ENCODE assay signal across 14 mouse cellular contexts in genomic region chr2:46521147-46521965, GRCm38 (mm10).
A peak's percentile ranks its signal among the peaks of the same experiment; 100 is the strongest.
DNase-seq lines count a peak whose midpoint lies in the region; ATAC-seq and TF ChIP-seq lines count a peak whose summit lies in the region.
"Had no signal": no experiment of that assay in that cellular context is flagged by ENCODE, and none has a peak within 500 bp of the region (broad histone marks: within the 10 kb centered on the region; RNA-seq: fewer than 3 reads in every experiment).

No protein-coding gene starts in this region.

- H3K4me2 ChIP-seq in hindbrain, postnatal 0 days (ENCODE audit: low read depth, low read length), result no peak overlapping the region
- H3K4me2 ChIP-seq in hindbrain, embryonic 12.5 days (replicated peaks), result no peak overlapping the region
- no peak overlapping the region for H3K4me2 ChIP-seq in stomach, embryonic 15.5 days
- H3K4me2 ChIP-seq: forebrain, embryonic 15.5 days; limb, embryonic 13.5 days; neural tube, embryonic 15.5 days had no signal

- WGBS in hindbrain, postnatal 0 days, result 67% methylated on average over 5 of the region's 5 CpGs
- 74% methylated on average over 5 of the region's 5 CpGs for WGBS in hindbrain, embryonic 12.5 days
- WGBS in stomach, embryonic 15.5 days, result 41% methylated on average over 5 of the region's 5 CpGs

- no peak for TF ChIP-seq CTCF in hindbrain, postnatal 0 days (IDR thresholded peaks at IDR 0.05; ENCODE audit: low read depth)

- DNase-seq in hindbrain, postnatal 0 days (ENCODE audit: low spot score), result peak; percentile 1
- DNase-seq in ovary, adult 18-20 months (ENCODE audit: low spot score), result peak; percentile 3
- DNase-seq in ovary, postnatal 10 days (ENCODE audit: low spot score), result no peak
- peak; percentile 7 for DNase-seq in gastrocnemius, postnatal 25 days
- no peak for DNase-seq in cerebellum, adult 9-11 months
- DNase-seq: cerebellum, adult 2 months; lung, postnatal 14 days; right cerebral cortex, postnatal 4 days; thymus, adult 2 months had no signal

- H3K9ac ChIP-seq in hindbrain, postnatal 0 days (replicated peaks; ENCODE audit: low read length), result no peak overlapping the region
- H3K9ac ChIP-seq in hindbrain, embryonic 12.5 days, result no peak overlapping the region
- H3K9ac ChIP-seq in stomach, embryonic 15.5 days, result no peak overlapping the region
- H3K9ac ChIP-seq: forebrain, embryonic 15.5 days; limb, embryonic 13.5 days; neural tube, embryonic 15.5 days had no signal

- H3K36me3 ChIP-seq in hindbrain, postnatal 0 days (ENCODE audit: insufficient read depth, low read length), result no peaks in the 10 kb centered on the region
- no peaks in the 10 kb centered on the region for H3K36me3 ChIP-seq in hindbrain, embryonic 12.5 days
- no peaks in the 10 kb centered on the region for H3K36me3 ChIP-seq in stomach, embryonic 15.5 days
- H3K36me3 ChIP-seq: forebrain, embryonic 15.5 days; limb, embryonic 13.5 days; neural tube, embryonic 15.5 days had no signal

- H3K27ac ChIP-seq in hindbrain, postnatal 0 days, result no peak overlapping the region
- H3K27ac ChIP-seq in hindbrain, embryonic 12.5 days, result no peak overlapping the region
- H3K27ac ChIP-seq in stomach, embryonic 15.5 days, result peak overlapping the region; percentile 44; the same call in 1 of the 2 replicates
- H3K27ac ChIP-seq: forebrain, embryonic 15.5 days; limb, embryonic 13.5 days; neural tube, embryonic 15.5 days had no signal

- H3K27me3 ChIP-seq in hindbrain, postnatal 0 days (ENCODE audit: insufficient read depth, low read length), result no peaks in the 10 kb centered on the region
- H3K27me3 ChIP-seq in hindbrain, embryonic 12.5 days, result no peaks in the 10 kb centered on the region
- H3K27me3 ChIP-seq in stomach, embryonic 15.5 days (replicated peaks), result no peaks in the 10 kb centered on the region
- H3K27me3 ChIP-seq: forebrain, embryonic 15.5 days; limb, embryonic 13.5 days; neural tube, embryonic 15.5 days had no signal

- H3K4me3 ChIP-seq in hindbrain, postnatal 0 days (ENCODE audit: low read length), result no peak overlapping the region
- H3K4me3 ChIP-seq in hindbrain, embryonic 12.5 days, result no peak overlapping the region
- H3K4me3 ChIP-seq in stomach, embryonic 15.5 days (replicated peaks), result no peak overlapping the region
- H3K4me3 ChIP-seq: forebrain, embryonic 15.5 days; limb, embryonic 13.5 days; neural tube, embryonic 15.5 days had no signal

- H3K9me3 ChIP-seq in hindbrain, postnatal 0 days (ENCODE audit: low read length), result no peaks in the 10 kb centered on the region
- no peaks in the 10 kb centered on the region for H3K9me3 ChIP-seq in hindbrain, embryonic 12.5 days (replicated peaks)
- no peaks in the 10 kb centered on the region for H3K9me3 ChIP-seq in stomach, embryonic 15.5 days
- H3K9me3 ChIP-seq: forebrain, embryonic 15.5 days; limb, embryonic 13.5 days; neural tube, embryonic 15.5 days had no signal

- no peaks in the 10 kb centered on the region for H3K4me1 ChIP-seq in hindbrain, postnatal 0 days (ENCODE audit: insufficient read depth, low read length)
- H3K4me1 ChIP-seq in hindbrain, embryonic 12.5 days, result peaks cover 12% of the 10 kb centered on the region
- H3K4me1 ChIP-seq in stomach, embryonic 15.5 days, result no peaks in the 10 kb centered on the region
- H3K4me1 ChIP-seq: forebrain, embryonic 15.5 days; limb, embryonic 13.5 days; neural tube, embryonic 15.5 days had no signal

- no peak for ATAC-seq in hindbrain, postnatal 0 days
- no peak for ATAC-seq in hindbrain, embryonic 12.5 days (ENCODE audit: low FRiP score)
- ATAC-seq in stomach, embryonic 15.5 days (ENCODE audit: insufficient read depth, low FRiP score, low read depth), result peak; percentile 53; the same call in 1 of the 2 replicates
- ATAC-seq: forebrain, embryonic 15.5 days had no signal

Comparison
In these comparisons a context has a peak if more than half of its experiments do, and no peak if none do; other contexts are left out.
1. DNase-seq: peak in hindbrain, postnatal 0 days (single experiment), ovary, adult 18-20 months (single experiment) and gastrocnemius, postnatal 25 days (single experiment); none in ovary, postnatal 10 days (single experiment) and cerebellum, adult 9-11 months (single experiment).